Mouse (Mus musculus) midbrain, embryonic 14.5 days (tissue): ENCODE results near the gene Tle1. TPM values are rescaled to one million over a fixed set of nuclear protein-coding genes. Genes with fewer than 3 reads are reported as not detected.

ENCODE experiments used
- ATAC-seq: fragments of 200-750 bp; cut with Nextera tagmentation; 2 replicates; pipeline ENCODE4 v1.8.0; 2017; ENCODE audit warnings: moderate number of reproducible peaks, moderate library complexity; ENCODE audit not compliant: low FRiP score, low TSS enrichment
- DNase-seq: peaks from one replicate; pipeline ENCODE4 v3.0.0-alpha.2; 2015
- H3K27ac ChIP-seq: fragments of 300-500 bp; sonication (generic); replicated peaks from 2 replicates; pipeline ENCODE4 v1.5.1; 2014; ENCODE audit warnings: mild to moderate bottlenecking, low read depth, low read length, moderate library complexity
- H3K27me3 ChIP-seq: fragments of 300-500 bp; sonication (generic); 2 replicates; pipeline ENCODE4 v1.6.1; 2014; ENCODE audit warnings: low read length, control low read depth, mixed read lengths; ENCODE audit not compliant: control insufficient read depth, insufficient read depth
- H3K36me3 ChIP-seq: fragments of 300-500 bp; sonication (generic); 2 replicates; pipeline ENCODE4 v1.6.1; 2014; ENCODE audit warnings: low read length, control low read depth; ENCODE audit not compliant: control insufficient read depth, insufficient read depth
- H3K4me1 ChIP-seq: fragments of 300-500 bp; sonication (generic); 2 replicates; pipeline ENCODE4 v1.6.1; 2014; ENCODE audit warnings: mild to moderate bottlenecking, antibody characterized with exemption, low read length, control low read depth; ENCODE audit not compliant: control insufficient read depth, insufficient read depth
- H3K4me2 ChIP-seq: fragments of 300-500 bp; sonication (generic); 2 replicates; pipeline ENCODE4 v1.6.1; 2014; ENCODE audit warnings: mild to moderate bottlenecking, low read length, moderate library complexity
- H3K4me3 ChIP-seq: fragments of 300-500 bp; sonication (generic); replicated peaks from 2 replicates; pipeline ENCODE4 v1.5.1; 2014; ENCODE audit warnings: low read depth, low read length
- H3K9ac ChIP-seq: fragments of 300-500 bp; sonication (generic); replicated peaks from 2 replicates; pipeline ENCODE4 v1.6.1; 2014; ENCODE audit warnings: mild to moderate bottlenecking, low read length, moderate library complexity
- H3K9me3 ChIP-seq: fragments of 300-500 bp; sonication (generic); 2 replicates; pipeline ENCODE4 v1.6.1; 2016; ENCODE audit warnings: low read length, control low read depth, mixed read lengths; ENCODE audit not compliant: control insufficient read depth
- WGBS: fragments of 180-500 bp; shearing (Covaris S2); extraction: QIAGEN DNeasy Blood & Tissue Kit; methylation state at CpG from one replicate; pipeline ENCODE4 v1.1.7; 2014; 5-methylcytosine and 5-hydroxymethylcytosine counted together
- polyA plus RNA-seq: library from polyadenylated mRNA; unstranded; fragments of >200 nt; fragmentation: Nextera tagmentation; extraction: Ambion mirVana; gene quantifications from 2 replicates; pipeline ENCODE4 v1.2.1, GENCODE M21; 2014

Tle1 gene
- polyA plus RNA-seq, 1 experiment from 2014 or later: 51.0 TPM

GRCm38 (mm10) chr4:72124790-72125189 lies 75.9 kb downstream of the Tle1 start:
- Histone ChIP-seq H3K27ac (no peak overlapping the region), H3K4me3 (no peak overlapping the region), H3K27me3 (no peaks in the 10 kb centered on the region), H3K4me2 (no peak overlapping the region), H3K9me3 (no peaks in the 10 kb centered on the region), H3K36me3 (peaks cover 55% of the 10 kb centered on the region), H3K4me1 (no peaks in the 10 kb centered on the region), H3K9ac (no peak overlapping the region)
- ATAC-seq: no peak
- DNase-seq: no peak
- 91% methylated on average over 5 of the region's 5 CpGs for WGBS

- H3K36me3 ChIP-seq: peaks cover 64% of the 10 kb centered on the region
- no peak overlapping the region for H3K4me2 ChIP-seq
- no peaks in the 10 kb centered on the region for H3K4me1 ChIP-seq
- H3K27ac ChIP-seq: no peak overlapping the region
- no peaks in the 10 kb centered on the region for H3K9me3 ChIP-seq
- no peak for ATAC-seq
- WGBS: 17% methylated on average over 1 of the region's 1 CpGs
- no peaks in the 10 kb centered on the region for H3K27me3 ChIP-seq
- DNase-seq: no peak
- no peak overlapping the region for H3K4me3 ChIP-seq
- no peak overlapping the region for H3K9ac ChIP-seq
Measured at GRCm38 (mm10) chr4:72122837-72123236, 77.9 kb downstream of the Tle1 start.

- ATAC-seq (no peak), DNase-seq (no peak)
- Histone ChIP-seq H3K27ac (no peak overlapping the region), H3K9ac (no peak overlapping the region), H3K27me3 (no peaks in the 10 kb centered on the region), H3K9me3 (no peaks in the 10 kb centered on the region), H3K4me2 (no peak overlapping the region), H3K36me3 (peaks cover 69% of the 10 kb centered on the region), H3K4me3 (no peak overlapping the region), H3K4me1 (no peaks in the 10 kb centered on the region)
- 73% methylated on average over 2 of the region's 2 CpGs for WGBS
Measured at GRCm38 (mm10) chr4:72122343-72122742, 78.4 kb downstream of the Tle1 start.

- Histone ChIP-seq H3K9me3 (no peaks in the 10 kb centered on the region), H3K27ac (no peak overlapping the region), H3K9ac (no peak overlapping the region), H3K4me3 (no peak overlapping the region), H3K4me1 (no peaks in the 10 kb centered on the region), H3K36me3 (peaks cover 71% of the 10 kb centered on the region), H3K27me3 (no peaks in the 10 kb centered on the region), H3K4me2 (no peak overlapping the region)
- DNase-seq (no peak), ATAC-seq (no peak)
- 92% methylated on average over 6 of the region's 6 CpGs for WGBS
Measured at GRCm38 (mm10) chr4:72120050-72120449, 80.7 kb downstream of the Tle1 start.

GRCm38 (mm10) chr4:72105702-72106101 lies 95.0 kb downstream of the Tle1 start:
- Histone ChIP-seq H3K9me3 (no peaks in the 10 kb centered on the region), H3K4me1 (no peaks in the 10 kb centered on the region), H3K27ac (no peak overlapping the region), H3K27me3 (no peaks in the 10 kb centered on the region), H3K9ac (no peak overlapping the region), H3K4me3 (no peak overlapping the region), H3K4me2 (no peak overlapping the region), H3K36me3 (0 out of 2 replicates have a peak, but pooled peaks cover 4% of the 10 kb centered on the region)
- ATAC-seq: peak; percentile 44; the same call in 1 of the 2 replicates
- peak; percentile 25 for DNase-seq

GRCm38 (mm10) chr4:72104186-72104585 lies 96.5 kb downstream of the Tle1 start:
- H3K4me2 ChIP-seq: no peak overlapping the region
- no peaks in the 10 kb centered on the region for H3K27me3 ChIP-seq
- no peak overlapping the region for H3K9ac ChIP-seq
- H3K36me3 ChIP-seq: 0 out of 2 replicates have a peak, but pooled peaks cover 3% of the 10 kb centered on the region
- DNase-seq: no peak
- H3K9me3 ChIP-seq: no peaks in the 10 kb centered on the region
- no peak overlapping the region for H3K4me3 ChIP-seq
- no peak overlapping the region for H3K27ac ChIP-seq
- ATAC-seq: no peak
- H3K4me1 ChIP-seq: no peaks in the 10 kb centered on the region

- H3K4me3 ChIP-seq: no peak overlapping the region
- H3K4me2 ChIP-seq: no peak overlapping the region
- H3K9ac ChIP-seq: no peak overlapping the region
- DNase-seq: no peak
- H3K27me3 ChIP-seq: no peaks in the 10 kb centered on the region
- ATAC-seq: no peak
- 90% methylated on average over 4 of the region's 4 CpGs for WGBS
- no peak overlapping the region for H3K27ac ChIP-seq
- no peaks in the 10 kb centered on the region for H3K36me3 ChIP-seq
- H3K4me1 ChIP-seq: no peaks in the 10 kb centered on the region
- no peaks in the 10 kb centered on the region for H3K9me3 ChIP-seq
Measured at GRCm38 (mm10) chr4:72087811-72088210, 112.9 kb downstream of the Tle1 start.

- DNase-seq (peak; percentile 44), ATAC-seq (no peak)
- H3K4me2 ChIP-seq: no peak overlapping the region
- no peaks in the 10 kb centered on the region for H3K36me3 ChIP-seq
- H3K27me3 ChIP-seq: no peaks in the 10 kb centered on the region
- H3K4me1 ChIP-seq: no peaks in the 10 kb centered on the region
- H3K9me3 ChIP-seq: no peaks in the 10 kb centered on the region
- H3K4me3 ChIP-seq: no peak overlapping the region
- H3K9ac ChIP-seq: no peak overlapping the region
- 66% methylated on average over 5 of the region's 5 CpGs for WGBS
- H3K27ac ChIP-seq: no peak overlapping the region
Measured at GRCm38 (mm10) chr4:72069111-72069534, 131.6 kb downstream of the Tle1 start.

GRCm38 (mm10) chr4:72067937-72068336 lies 132.8 kb downstream of the Tle1 start:
- no peaks in the 10 kb centered on the region for H3K27me3 ChIP-seq
- ATAC-seq (no peak), DNase-seq (no peak)
- 78% methylated on average over 3 of the region's 3 CpGs for WGBS
- H3K9ac ChIP-seq: no peak overlapping the region
- H3K4me1 ChIP-seq: no peaks in the 10 kb centered on the region
- H3K4me2 ChIP-seq: no peak overlapping the region
- no peak overlapping the region for H3K27ac ChIP-seq
- no peaks in the 10 kb centered on the region for H3K9me3 ChIP-seq
- no peaks in the 10 kb centered on the region for H3K36me3 ChIP-seq
- H3K4me3 ChIP-seq: no peak overlapping the region
